Mouse (Mus musculus) MEL (cell line): ENCODE measurements around the gene Pigyl. TPM values are rescaled to one million over a fixed set of nuclear protein-coding genes. Genes with fewer than 3 reads are reported as not detected.

Experiments
- DNase-seq: peaks from one replicate; pipeline ENCODE4 v3.0.0; 2011; ENCODE audit warnings: low read depth, low spot score
- H3K27ac ChIP-seq: 2 replicates; pipeline ENCODE4 v1.5.1; 2012; ENCODE audit warnings: low read depth, mild to moderate bottlenecking, control low read depth, low read length, moderate library complexity; ENCODE audit not compliant: control insufficient read depth
- H3K27me3 ChIP-seq, 2 experiments: fragments of 150-350 bp in 1 of 2; sonication (generic) in 1 of 2; 2 replicates each; pipeline ENCODE4 v1.6.1; 2012; ENCODE audit warnings: low read length in 2 of 2, mild to moderate bottlenecking in 2 of 2, improper control_type of control experiment in 1 of 2, moderate library complexity in 1 of 2; ENCODE audit not compliant: insufficient read depth in 2 of 2, control insufficient read depth in 1 of 2
- H3K36me3 ChIP-seq, 2 experiments: 2 replicates each; pipeline ENCODE4 v1.6.1; 2012 to 2014; ENCODE audit warnings: low read length in 2 of 2, improper control_type of control experiment in 1 of 2, inconsistent platforms in 1 of 2, mild to moderate bottlenecking in 1 of 2; ENCODE audit not compliant: insufficient read depth in 2 of 2, control insufficient read depth in 1 of 2
- H3K4me1 ChIP-seq, 2 experiments: fragments of 150-350 bp in 1 of 2; sonication (generic) in 1 of 2; 2 replicates each; pipeline ENCODE4 v1.6.1; 2012; ENCODE audit warnings: low read length in 2 of 2, improper control_type of control experiment in 1 of 2, mild to moderate bottlenecking in 1 of 2; ENCODE audit not compliant: insufficient read depth in 2 of 2, control insufficient read depth in 1 of 2
- H3K4me3 ChIP-seq, 2 experiments: fragments of 150-350 bp in 1 of 2; sonication (generic) in 1 of 2; 2 replicates each; pipeline ENCODE4 v1.5.1; 2012; ENCODE audit warnings: low read depth in 2 of 2, low read length in 2 of 2, mild to moderate bottlenecking in 2 of 2, moderate library complexity in 2 of 2, control low read depth in 1 of 2, improper control_type of control experiment in 1 of 2; ENCODE audit not compliant: control insufficient read depth in 1 of 2, insufficient read depth in 1 of 2
- H3K79me2 ChIP-seq: 2 replicates; pipeline ENCODE4 v1.6.1; 2012; ENCODE audit warnings: mild to moderate bottlenecking, low read length, moderate library complexity; ENCODE audit not compliant: control insufficient read depth, poor library complexity, insufficient read depth
- H3K9ac ChIP-seq: 2 replicates; pipeline ENCODE4 v1.6.1; 2012; ENCODE audit warnings: low read depth, mild to moderate bottlenecking, control low read depth, low read length, moderate library complexity; ENCODE audit not compliant: control insufficient read depth, poor library complexity, severe bottlenecking
- H3K9me3 ChIP-seq: fragments of 150-350 bp; sonication (generic); replicated peaks from 2 replicates; pipeline ENCODE4 v1.6.1; 2012; ENCODE audit warnings: mild to moderate bottlenecking, low read length, improper control_type of control experiment, moderate library complexity; ENCODE audit not compliant: insufficient read depth
- CHD1 ChIP-seq: IDR thresholded peaks from 2 replicates; pipeline ENCODE4 v1.6.1; 2012; ENCODE audit warnings: low read depth, mild to moderate bottlenecking, inconsistent platforms, low read length, improper control_type of control experiment
- ETS1 ChIP-seq: IDR thresholded peaks from 2 replicates; pipeline ENCODE4 v1.6.1; 2012; ENCODE audit warnings: low read depth, mild to moderate bottlenecking, inconsistent platforms, low read length, improper control_type of control experiment, moderate library complexity
- GABPA ChIP-seq: IDR thresholded peaks from 2 replicates; pipeline ENCODE4 v1.6.1; 2012; ENCODE audit warnings: low read depth, mild to moderate bottlenecking, inconsistent platforms, low read length, improper control_type of control experiment, moderate library complexity
- GATA1 ChIP-seq: IDR thresholded peaks from 2 replicates; pipeline ENCODE4 v1.6.1; 2011; ENCODE audit warnings: low read depth, low read length, improper control_type of control experiment
- HCFC1 ChIP-seq: IDR thresholded peaks from 2 replicates; pipeline ENCODE4 v1.6.1; 2012; ENCODE audit warnings: low read depth, mild to moderate bottlenecking, inconsistent platforms, low read length, improper control_type of control experiment, moderate library complexity
- KAT2A ChIP-seq: conservative IDR thresholded peaks from 2 replicates; pipeline ENCODE4 v1.6.1; 2012; ENCODE audit warnings: low read depth, low read length, improper control_type of control experiment, inconsistent platforms
- MAZ ChIP-seq: IDR thresholded peaks from 2 replicates; pipeline ENCODE4 v1.6.1; 2012; ENCODE audit warnings: low read depth, mild to moderate bottlenecking, inconsistent platforms, low read length, improper control_type of control experiment
- MYC ChIP-seq: IDR thresholded peaks from 2 replicates; pipeline ENCODE4 v1.6.1; 2011; ENCODE audit warnings: low read depth, mild to moderate bottlenecking, low read length, improper control_type of control experiment, moderate library complexity
- NELFE ChIP-seq: IDR thresholded peaks from 2 replicates; pipeline ENCODE4 v1.6.1; 2011; ENCODE audit warnings: low read depth, low read length, improper control_type of control experiment
- NRF1 ChIP-seq: IDR thresholded peaks from 2 replicates; pipeline ENCODE4 v1.6.1; 2014; ENCODE audit warnings: low read depth, mild to moderate bottlenecking, inconsistent platforms, low read length, improper control_type of control experiment, moderate library complexity; ENCODE audit not compliant: poor library complexity, insufficient read depth, severe bottlenecking
- POLR2A ChIP-seq, 2 experiments: IDR thresholded peaks; 2 replicates each; pipeline ENCODE4 v1.6.1; 2011 to 2012; ENCODE audit warnings: low read length in 2 of 2, mild to moderate bottlenecking in 2 of 2, control low read depth in 1 of 2, improper control_type of control experiment in 1 of 2, low read depth in 1 of 2, moderate library complexity in 1 of 2; ENCODE audit not compliant: control insufficient read depth in 1 of 2, insufficient read depth in 1 of 2, poor library complexity in 1 of 2
- POLR2AphosphoS2 ChIP-seq: IDR thresholded peaks from 2 replicates; pipeline ENCODE4 v1.6.1; 2011; ENCODE audit warnings: low read length, improper control_type of control experiment
- POLR2AphosphoS5 ChIP-seq: IDR thresholded peaks from 2 replicates; pipeline ENCODE4 v1.6.1; 2012; ENCODE audit warnings: low read depth, borderline replicate concordance, mild to moderate bottlenecking, inconsistent platforms, low read length, moderate library complexity, mixed read lengths
- RAD21 ChIP-seq: IDR thresholded peaks from 2 replicates; pipeline ENCODE4 v1.6.1; 2011; ENCODE audit warnings: mild to moderate bottlenecking, low read depth, low read length, improper control_type of control experiment
- RCOR1 ChIP-seq: IDR thresholded peaks from 2 replicates; pipeline ENCODE4 v1.6.1; 2012; ENCODE audit warnings: low read depth, mild to moderate bottlenecking, inconsistent platforms, low read length, improper control_type of control experiment
- TBP ChIP-seq: IDR thresholded peaks from 2 replicates; pipeline ENCODE4 v1.8.0; 2011; ENCODE audit warnings: low read depth, low read length, improper control_type of control experiment
- TCF12 ChIP-seq: IDR thresholded peaks from 2 replicates; pipeline ENCODE4 v1.6.1; 2014; ENCODE audit warnings: low read depth, mild to moderate bottlenecking, inconsistent platforms, low read length, improper control_type of control experiment, moderate library complexity
- USF2 ChIP-seq, 2 experiments: IDR thresholded peaks; 2 replicates each; pipeline ENCODE4 v1.6.1; 2011 to 2012; ENCODE audit warnings: improper control_type of control experiment in 2 of 2, low read length in 2 of 2, borderline replicate concordance in 1 of 2, inconsistent platforms in 1 of 2, low read depth in 1 of 2, mild to moderate bottlenecking in 1 of 2; ENCODE audit not compliant: insufficient read depth in 1 of 2
- ZMIZ1 ChIP-seq: IDR thresholded peaks from 2 replicates; pipeline ENCODE4 v1.6.1; 2012; ENCODE audit warnings: low read depth, mild to moderate bottlenecking, inconsistent platforms, low read length, improper control_type of control experiment, moderate library complexity
- ZNF384 ChIP-seq: IDR thresholded peaks from 2 replicates; pipeline ENCODE4 v1.6.1; 2012; ENCODE audit warnings: low read depth, mild to moderate bottlenecking, inconsistent platforms, low read length, improper control_type of control experiment
- polyA plus RNA-seq, 2 experiments: library from polyadenylated mRNA; stranded (reverse) in 1 of 2; unstranded in 1 of 2; fragments of >175 nt in 1 of 2; fragments of >200 nt in 1 of 2; gene quantifications; 2 replicates each; pipeline versions ENCODE4 v1.2.1 to v1.2.4; 2012; ENCODE audit warnings: low replicate concordance in 2 of 2, low read depth in 1 of 2; ENCODE audit not compliant: insufficient read length in 2 of 2, insufficient read depth in 1 of 2, missing spikeins in 1 of 2
- total RNA-seq: library from RNA; depleted of rRNA; stranded (reverse); fragments of 300-350 nt; gene quantifications from 2 replicates; pipeline ENCODE4 v1.2.3, GENCODE M21; 2012

The Pigyl gene
- total and polyA plus RNA-seq, 3 experiments, result 103 to 146 TPM; not detected in 1

DNA sequence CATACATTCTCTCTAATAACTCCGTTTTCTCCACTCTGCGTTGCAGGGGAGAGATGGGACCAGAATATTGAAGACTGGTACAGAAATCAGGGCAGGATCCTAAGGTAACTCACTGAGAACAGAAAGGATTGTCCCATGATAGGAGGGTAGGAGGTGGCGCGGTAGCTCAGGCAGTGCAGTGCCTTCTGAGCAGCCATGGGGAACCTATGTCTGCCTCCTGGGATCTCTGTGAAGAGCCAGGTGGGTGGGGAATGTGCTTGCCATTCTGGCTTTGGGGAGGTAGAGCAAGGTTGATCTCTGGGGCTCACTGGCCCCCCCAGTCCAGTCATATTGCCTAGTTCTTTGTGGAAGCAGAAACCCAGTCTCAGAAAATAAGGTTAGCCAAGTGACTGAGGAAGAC is 11.1 kb downstream of the Pigyl start:
- no peak overlapping the region for H3K9ac ChIP-seq
- DNase-seq, result no peak
- no peak overlapping the region for H3K4me3 ChIP-seq
- no peaks in the 10 kb centered on the region for H3K9me3 ChIP-seq
- peaks cover 0 to 2% of the 10 kb centered on the region in 2 experiments; a peak in 1 of 4 replicates for H3K27me3 ChIP-seq
- no peaks in the 10 kb centered on the region for H3K79me2 ChIP-seq
- TF ChIP-seq ZNF384 (no peak), USF2 (IDR thresholded peaks at IDR 0.05; ENCODE audit: borderline replicate concordance in 1 of 2, insufficient read depth in 1 of 2, low read depth in 1 of 2, low read length in 2 of 2) (no peak), POLR2A (IDR thresholded peaks at IDR 0.05; ENCODE audit: control insufficient read depth in 1 of 2, insufficient read depth in 1 of 2, low read depth in 1 of 2, low read length in 2 of 2, poor library complexity in 1 of 2) (no peak), TBP (no peak), TCF12 (no peak), GABPA (no peak), POLR2AphosphoS5 (no peak), KAT2A (no peak)
- H3K4me1 ChIP-seq, result no peaks in the 10 kb centered on the region
- no peaks in the 10 kb centered on the region for H3K36me3 ChIP-seq
- no peak overlapping the region for H3K27ac ChIP-seq

- TF ChIP-seq TBP, result no peak
- no peak for TF ChIP-seq HCFC1
- no peak for TF ChIP-seq RAD21
- no peak for TF ChIP-seq NRF1
- TF ChIP-seq POLR2AphosphoS2, result no peak
- TF ChIP-seq MAZ, result no peak
- no peak for TF ChIP-seq TCF12
- no peak for TF ChIP-seq GABPA
- no peak for TF ChIP-seq KAT2A
- no peak for TF ChIP-seq MYC
- TF ChIP-seq RCOR1, result no peak
- no peak for TF ChIP-seq GATA1
- TF ChIP-seq POLR2A (IDR thresholded peaks at IDR 0.05; ENCODE audit: control insufficient read depth in 1 of 2, insufficient read depth in 1 of 2, low read depth in 1 of 2, low read length in 2 of 2, poor library complexity in 1 of 2), result no peak
- no peak for TF ChIP-seq ETS1
- TF ChIP-seq ZNF384, result no peak
- no peak for TF ChIP-seq NELFE
- no peak for TF ChIP-seq CHD1
- TF ChIP-seq ZMIZ1, result no peak
- Histone ChIP-seq H3K27ac (no peak overlapping the region), H3K27me3 (peaks cover 0 to 2% of the 10 kb centered on the region in 2 experiments; a peak in 1 of 4 replicates), H3K9ac (no peak overlapping the region), H3K4me3 (no peak overlapping the region), H3K79me2 (no peaks in the 10 kb centered on the region), H3K36me3 (no peaks in the 10 kb centered on the region), H3K9me3 (no peaks in the 10 kb centered on the region), H3K4me1 (no peaks in the 10 kb centered on the region)
- DNase-seq, result no peak
These were observed 12.7 kb downstream of the Pigyl start for GRCm38 (mm10) chr9:22169327-22169726.
